Mouse (Mus musculus) limb, embryonic 14.5 days (tissue): Measurements from ENCODE around the gene Gm20708. TPM values are rescaled to one million over a fixed set of nuclear protein-coding genes. Genes with fewer than 3 reads are reported as not detected.

Source experiments
- ATAC-seq: fragments of 200-750 bp; cut with Nextera tagmentation; 2 replicates; pipeline ENCODE4 v1.8.0; 2017; ENCODE audit warnings: low read depth, moderate number of reproducible peaks, moderate TSS enrichment; ENCODE audit not compliant: low FRiP score
- DNase-seq: peaks from one replicate; pipeline ENCODE4 v3.0.0-alpha.2; 2015; ENCODE audit warnings: low spot score
- H3K27ac ChIP-seq: fragments of 300-500 bp; sonication (generic); replicated peaks from 2 replicates; pipeline ENCODE4 v1.5.1; 2014; ENCODE audit warnings: low read depth, mild to moderate bottlenecking, low read length, moderate library complexity, mixed read lengths
- H3K27me3 ChIP-seq: fragments of 300-500 bp; sonication (generic); 2 replicates; pipeline ENCODE4 v1.6.1; 2014; ENCODE audit warnings: low read length, mixed read lengths; ENCODE audit not compliant: control insufficient read depth, insufficient read depth
- H3K36me3 ChIP-seq: fragments of 300-500 bp; sonication (generic); 2 replicates; pipeline ENCODE4 v1.6.1; 2014; ENCODE audit warnings: mild to moderate bottlenecking, low read length, moderate library complexity, mixed read lengths; ENCODE audit not compliant: control insufficient read depth, insufficient read depth
- H3K4me1 ChIP-seq: fragments of 300-500 bp; sonication (generic); 2 replicates; pipeline ENCODE4 v1.6.1; 2014; ENCODE audit warnings: antibody characterized with exemption, low read length, mixed read lengths; ENCODE audit not compliant: control insufficient read depth, insufficient read depth
- H3K4me2 ChIP-seq: fragments of 300-500 bp; sonication (generic); replicated peaks from 2 replicates; pipeline ENCODE4 v1.6.1; 2014; ENCODE audit warnings: low read depth, mild to moderate bottlenecking, low read length, moderate library complexity; ENCODE audit not compliant: severe bottlenecking
- H3K4me3 ChIP-seq: fragments of 300-500 bp; sonication (generic); replicated peaks from 2 replicates; pipeline ENCODE4 v1.5.1; 2014; ENCODE audit warnings: low read length
- H3K9ac ChIP-seq: fragments of 300-500 bp; sonication (generic); 2 replicates; pipeline ENCODE4 v1.6.1; 2014; ENCODE audit warnings: mild to moderate bottlenecking, low read depth, low read length, moderate library complexity; ENCODE audit not compliant: severe bottlenecking
- H3K9me3 ChIP-seq: fragments of 300-500 bp; sonication (generic); 2 replicates; pipeline ENCODE4 v1.6.1; 2016; ENCODE audit warnings: low read length; ENCODE audit not compliant: control insufficient read depth
- POLR2A ChIP-seq: fragments of 200-500 bp; IDR thresholded peaks from 2 replicates; pipeline ENCODE4 v1.8.0; 2012; ENCODE audit warnings: inconsistent platforms, mild to moderate bottlenecking, moderate library complexity, borderline replicate concordance; ENCODE audit not compliant: insufficient read depth, insufficient read length; ENCODE audit errors: extremely low read depth
- WGBS: fragments of 180-500 bp; shearing (Covaris S2); extraction: QIAGEN DNeasy Blood & Tissue Kit; methylation state at CpG from one replicate; pipeline ENCODE4 v1.1.7; 2014; 5-methylcytosine and 5-hydroxymethylcytosine counted together
- polyA plus RNA-seq, 2 experiments: library from polyadenylated mRNA; depleted of rRNA in 1 of 2; stranded (reverse) in 1 of 2; unstranded in 1 of 2; fragments of >200 nt; fragmentation: Nextera tagmentation in 1 of 2; extraction: Ambion mirVana in 1 of 2; gene quantifications; 2 replicates each; pipeline versions ENCODE4 v1.2.1 to v1.2.3; 2012 to 2014

Gm20708 gene
- polyA plus RNA-seq (2012; rRNA removed) (0.17 and 0.62 TPM in 2 replicates), polyA plus RNA-seq (2014; fragmentation: Nextera tagmentation; extraction: Ambion mirVana) (0.59 and 0.92 TPM in 2 replicates)

DNA sequence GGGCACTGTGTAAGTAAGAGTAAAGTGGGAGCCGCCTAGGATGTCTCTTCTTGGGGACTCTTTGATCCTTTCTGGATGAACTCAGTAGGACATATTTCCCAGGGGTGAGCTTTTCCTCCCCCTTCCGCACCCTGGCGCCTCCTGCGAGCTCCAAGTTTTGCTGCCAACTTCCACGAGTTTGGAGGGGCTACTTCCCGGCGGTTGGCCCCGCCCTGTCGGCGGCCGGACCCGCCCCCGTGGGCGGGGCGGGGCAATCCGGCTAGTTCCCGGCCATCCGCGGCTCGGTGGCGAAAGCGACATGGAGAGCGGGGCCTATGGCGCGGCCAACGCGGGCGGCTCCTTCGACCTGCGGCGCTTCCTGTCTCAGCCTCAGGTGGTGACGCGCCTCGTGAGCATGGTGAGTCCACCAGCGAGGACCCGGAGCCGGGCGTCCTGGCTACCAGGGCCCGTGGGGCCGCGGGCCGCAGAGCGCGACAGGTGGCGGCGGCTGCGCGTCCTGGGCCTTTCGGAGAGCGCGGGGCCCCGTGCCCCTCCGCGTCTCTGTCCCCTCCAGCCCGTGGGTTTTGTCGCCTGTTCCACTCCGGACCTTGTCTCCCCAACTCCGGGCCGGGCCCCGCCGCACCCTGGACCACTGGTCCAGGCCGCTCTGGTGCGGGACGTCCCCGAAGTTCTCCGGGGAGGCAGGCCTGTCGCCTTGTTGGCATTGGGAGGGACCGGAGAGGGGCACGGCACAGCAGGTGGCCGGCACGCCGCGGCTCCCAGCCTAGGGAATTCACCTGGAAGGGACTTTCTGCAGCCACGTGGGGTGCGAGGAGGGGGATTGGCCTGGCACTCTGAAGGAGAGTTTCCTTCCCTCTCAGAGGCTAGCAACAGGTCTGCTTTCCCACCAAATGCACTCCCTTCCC is at the start of gene Gm20708, which contains the start of gene Syngr2:
Gene Gm20708, plus strand, starts transcription at position 262 of the 905 bp plus-strand sequence.
Gene Syngr2, plus strand, starts transcription at position 262 of the 905 bp plus-strand sequence.
- peak within 1 kb of the TSS; percentile 44; the same call in 1 of the 2 replicates for H3K27ac ChIP-seq
- H3K4me2 ChIP-seq = peak within 1 kb of the TSS; percentile 88
- under 1% methylated on average over 46 of the region's 75 CpGs for WGBS

DNA sequence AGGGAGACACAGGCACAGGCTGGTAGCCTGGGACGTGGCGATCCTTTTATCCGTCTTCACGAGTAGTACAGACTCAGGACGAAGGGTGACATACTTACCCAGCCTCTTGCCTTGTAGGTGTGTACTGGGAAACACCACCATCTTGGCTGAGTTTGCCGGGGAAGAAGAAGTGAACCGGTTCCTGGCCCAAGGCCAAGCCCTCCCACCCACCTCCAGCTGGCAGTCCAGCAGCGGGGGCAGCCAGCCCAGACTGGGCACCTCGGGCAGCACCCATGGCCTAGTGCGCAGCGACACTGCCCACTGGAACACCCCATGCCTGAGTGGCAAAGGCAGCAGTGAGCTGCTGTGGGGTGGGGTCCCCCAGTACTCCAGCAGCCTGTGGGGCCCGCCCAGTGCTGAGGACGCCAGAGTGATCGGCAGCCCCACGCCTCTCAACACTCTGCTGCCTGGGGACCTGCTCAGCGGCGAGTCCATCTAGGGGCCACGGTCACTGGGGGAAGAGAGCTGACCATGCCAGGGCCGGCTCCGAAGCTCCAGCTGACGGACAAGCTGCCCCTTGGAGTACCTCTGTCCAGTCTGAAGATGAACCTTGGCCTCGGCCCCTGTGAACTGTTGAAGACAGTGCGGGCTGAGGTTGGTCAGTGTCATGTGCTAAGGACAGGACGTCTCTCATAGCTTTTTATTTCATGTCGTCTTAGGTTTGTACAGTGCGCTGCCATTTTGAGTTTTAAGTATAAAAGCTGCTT is 48.9 kb upstream of the Gm20708 start:
- no peak overlapping the region for H3K27ac ChIP-seq
- H3K4me3 ChIP-seq = no peak overlapping the region
- H3K4me2 ChIP-seq = no peak overlapping the region
- ATAC-seq = no peak
- no peaks in the 10 kb centered on the region for H3K27me3 ChIP-seq
- H3K9ac ChIP-seq = no peak overlapping the region
- 90% methylated on average over 26 of the region's 26 CpGs for WGBS
- H3K4me1 ChIP-seq = no peaks in the 10 kb centered on the region
- H3K36me3 ChIP-seq = peaks cover 92% of the 10 kb centered on the region
- H3K9me3 ChIP-seq = no peaks in the 10 kb centered on the region
- TF ChIP-seq POLR2A = no peak
- no peak for DNase-seq

More for the DNA sequence above, at the start of gene Gm20708, which contains the start of gene Syngr2:
- Histone ChIP-seq H3K36me3 (peaks cover 27% of the 10 kb centered on the region), H3K4me1 (peaks cover 13% of the 10 kb centered on the region), H3K9ac (peak within 1 kb of the TSS; percentile 69), H3K27me3 (no peaks in the 10 kb centered on the region), H3K9me3 (no peaks in the 10 kb centered on the region), H3K4me3 (peak within 1 kb of the TSS; percentile 82)
- peak; percentile 76 for ATAC-seq
- peak; percentile 71 for DNase-seq
- 0 out of 2 replicates have a peak, but pooled peaks have one; percentile 16 for TF ChIP-seq POLR2A

DNA sequence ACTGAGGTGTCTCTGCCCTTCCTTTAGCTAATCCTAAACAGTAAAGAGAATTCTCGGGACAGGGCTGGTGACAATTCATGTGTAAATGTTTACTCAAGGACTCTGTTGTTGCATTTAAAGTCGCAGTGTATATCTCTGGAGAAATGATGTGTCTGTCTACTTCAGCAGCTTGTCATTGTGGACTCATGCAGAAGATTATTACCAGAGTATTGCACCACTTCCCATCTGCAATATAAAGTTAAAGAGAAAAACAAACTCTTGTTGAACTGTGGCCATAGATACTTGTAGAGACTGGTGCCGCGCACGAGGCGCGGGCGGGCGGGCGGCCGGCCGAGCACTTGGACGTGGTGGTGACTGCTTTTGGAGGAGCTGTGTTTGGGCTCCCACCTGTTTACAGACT is 47.7 kb upstream of the Gm20708 start:
- Histone ChIP-seq H3K4me2 (no peak overlapping the region), H3K4me1 (no peaks in the 10 kb centered on the region), H3K27ac (no peak overlapping the region), H3K9me3 (no peaks in the 10 kb centered on the region), H3K36me3 (peaks cover 91% of the 10 kb centered on the region), H3K4me3 (no peak overlapping the region), H3K27me3 (no peaks in the 10 kb centered on the region), H3K9ac (no peak overlapping the region)
- ATAC-seq (no peak), DNase-seq (no peak)
- no peak for TF ChIP-seq POLR2A
- WGBS = 94% methylated on average over 13 of the region's 13 CpGs

- DNase-seq = no peak
- ATAC-seq = no peak
- Histone ChIP-seq H3K4me3 (no peak overlapping the region), H3K9ac (no peak overlapping the region), H3K36me3 (peaks cover 86% of the 10 kb centered on the region), H3K4me1 (no peaks in the 10 kb centered on the region), H3K4me2 (no peak overlapping the region), H3K9me3 (no peaks in the 10 kb centered on the region), H3K27ac (no peak overlapping the region), H3K27me3 (no peaks in the 10 kb centered on the region)
- TF ChIP-seq POLR2A = no peak
- 88% methylated on average over 12 of the region's 12 CpGs for WGBS
Observed at GRCm38 (mm10) chr11:117762246-117762645, 47.2 kb upstream of the Gm20708 start.

- no peak for TF ChIP-seq POLR2A
- ATAC-seq (no peak), DNase-seq (no peak)
- Histone ChIP-seq H3K4me3 (no peak overlapping the region), H3K27ac (no peak overlapping the region), H3K4me2 (no peak overlapping the region), H3K9ac (no peak overlapping the region), H3K27me3 (no peaks in the 10 kb centered on the region), H3K4me1 (no peaks in the 10 kb centered on the region), H3K9me3 (no peaks in the 10 kb centered on the region), H3K36me3 (peaks cover 65% of the 10 kb centered on the region)
- WGBS = 85% methylated on average over 9 of the region's 9 CpGs
Observed at GRCm38 (mm10) chr11:117764319-117764718, 45.1 kb upstream of the Gm20708 start.
